In genomic region chr5:76346137-76346536, GRCm38 (mm10) we compare ENCODE assay signal across 15 mouse cellular contexts. TPM values are rescaled to one million over a fixed set of nuclear protein-coding genes. Genes with fewer than 3 reads are reported as not detected.
DNase-seq lines count a peak whose midpoint lies in the region.
"Had no signal": no experiment of that assay in that cellular context is flagged by ENCODE, and none has a peak within 500 bp of the region (broad histone marks: within the 10 kb centered on the region; RNA-seq: fewer than 3 reads in every experiment).

No protein-coding gene starts in this region.

- 63% methylated on average over 2 of the region's 2 CpGs for WGBS in midbrain, embryonic 10.5 days

- no peak overlapping the region for H3K27ac ChIP-seq in midbrain, embryonic 10.5 days (replicated peaks)

- DNase-seq in gastrocnemius, postnatal 10 days = peak; percentile 12
- DNase-seq in gastrocnemius, adult 8-10 months (ENCODE audit: low spot score in 2 of 2) = no peak
- DNase-seq in 3134 (ENCODE audit: extremely low read depth, insufficient read length, low spot score) = peak; percentile 81
- peak; percentile 97 for DNase-seq in Muller cell, postnatal 12 days (ENCODE audit: inconsistent ontology term)
- peak; percentile 14 to 30 for DNase-seq in layer of hippocampus, postnatal 10 days (ENCODE audit: low spot score in 2 of 2)
- no peak for DNase-seq in B cell, adult 2 months
- no peak for DNase-seq in kidney, adult 11 months
- DNase-seq in midbrain, embryonic 10.5 days (ENCODE audit: low spot score) = no peak
- DNase-seq: adrenal gland, postnatal 10 days; cerebellum, adult 9-10 months; liver had no signal

- no peaks in the 10 kb centered on the region for H3K4me1 ChIP-seq in midbrain, embryonic 10.5 days

- no peak overlapping the region for H3K4me3 ChIP-seq in midbrain, embryonic 10.5 days
- H3K4me3 ChIP-seq: erythroblast, embryonic 14.5 days had no signal

- H3K9me3 ChIP-seq in midbrain, embryonic 10.5 days (replicated peaks) = no peaks in the 10 kb centered on the region

- H3K27me3 ChIP-seq in midbrain, embryonic 10.5 days (ENCODE audit: low read depth, poor library complexity, severe bottlenecking) = no peaks in the 10 kb centered on the region

- no peaks in the 10 kb centered on the region for H3K36me3 ChIP-seq in midbrain, embryonic 10.5 days

RNA-seq across cellular contexts. Expression of gene Pdcl2, which starts 15.2 kb away (rescaled TPM):
- total RNA-seq in gastrocnemius, postnatal 10 days (2021) = not detected
- total RNA-seq in gastrocnemius, adult 8-10 months (2022) = not detected
- total RNA-seq in layer of hippocampus, postnatal 10 days (2021) = not detected
- not detected in 2 replicates for polyA plus RNA-seq in midbrain, embryonic 10.5 days (2016; fragmentation: Nextera tagmentation; extraction: Ambion mirVana)
- total RNA-seq: adrenal gland, postnatal 10 days had no signal
- polyA plus RNA-seq: erythroblast, embryonic 14.5 days; heart, embryonic 16.5 days; intestine, embryonic 14.5 days had no signal

RNA-seq across cellular contexts. Expression of gene Nmu, which starts 17.5 kb away (rescaled TPM):
- not detected for total RNA-seq in gastrocnemius, postnatal 10 days (2021)
- total RNA-seq in gastrocnemius, adult 8-10 months (2022) = not detected
- not detected for total RNA-seq in layer of hippocampus, postnatal 10 days (2021)
- polyA plus RNA-seq in midbrain, embryonic 10.5 days (2016; fragmentation: Nextera tagmentation; extraction: Ambion mirVana) = 0.28 and 0.45 TPM in 2 replicates
- total RNA-seq: adrenal gland, postnatal 10 days had no signal
- polyA plus RNA-seq: erythroblast, embryonic 14.5 days; heart, embryonic 16.5 days; testis, adult 2 months had no signal

RNA-seq across cellular contexts. Expression of gene Clock, which starts 41.5 kb away (rescaled TPM):
- 10 to 100 TPM; 14.1 to 19.6 TPM for total RNA-seq in gastrocnemius, postnatal 10 days (2021)
- total RNA-seq in gastrocnemius, adult 8-10 months (2022) = 10 to 100 TPM; 13.7 to 19.4 (median 17.5) TPM
- 10 to 100 TPM; 41.1 to 43.3 TPM for total RNA-seq in layer of hippocampus, postnatal 10 days (2021)
- 10.9 and 12.1 TPM in 2 replicates for polyA plus RNA-seq in midbrain, embryonic 10.5 days (2016; fragmentation: Nextera tagmentation; extraction: Ambion mirVana)

Comparison
In these comparisons a context has a peak if more than half of its experiments do, and no peak if none do; other contexts are left out.
1. DNase-seq: peak in gastrocnemius, postnatal 10 days (single experiment), 3134 (single experiment), Muller cell, postnatal 12 days (single experiment) and layer of hippocampus, postnatal 10 days (2 of 2); none in gastrocnemius, adult 8-10 months (0 of 2), B cell, adult 2 months (0 of 2), kidney, adult 11 months (single experiment) and midbrain, embryonic 10.5 days (single experiment).